Mouse (Mus musculus) embryonic facial prominence, embryonic 11.5 days (tissue): ENCODE measurements around the gene Elmo3. TPM values are rescaled to one million over a fixed set of nuclear protein-coding genes. Genes with fewer than 3 reads are reported as not detected.

Source experiments
- ATAC-seq: fragments of 200-750 bp; cut with Nextera tagmentation; replicated peaks from 2 replicates; pipeline ENCODE4 v1.8.0; 2017; ENCODE audit warnings: low read depth; ENCODE audit not compliant: insufficient number of reproducible peaks, low FRiP score, low TSS enrichment
- DNase-seq: peaks from one replicate; pipeline ENCODE4 v3.0.0-alpha.2; 2015; ENCODE audit warnings: low spot score
- H3K27ac ChIP-seq: fragments of 300-500 bp; sonication (generic); replicated peaks from 2 replicates; pipeline ENCODE4 v1.5.1; 2014; ENCODE audit warnings: mild to moderate bottlenecking, low read depth, low read length, control low read depth
- H3K27me3 ChIP-seq: fragments of 300-500 bp; sonication (generic); 2 replicates; pipeline ENCODE4 v1.6.1; 2014; ENCODE audit warnings: mild to moderate bottlenecking, low read length, moderate library complexity, mixed read lengths; ENCODE audit not compliant: control insufficient read depth, insufficient read depth
- H3K36me3 ChIP-seq: fragments of 300-500 bp; sonication (generic); replicated peaks from 2 replicates; pipeline ENCODE4 v1.6.1; 2014; ENCODE audit warnings: low read depth, mild to moderate bottlenecking, low read length, moderate library complexity, mixed read lengths; ENCODE audit not compliant: control insufficient read depth, insufficient read depth
- H3K4me1 ChIP-seq: fragments of 300-500 bp; sonication (generic); 2 replicates; pipeline ENCODE4 v1.6.1; 2014; ENCODE audit warnings: low read length, mixed read lengths; ENCODE audit not compliant: control insufficient read depth, insufficient read depth
- H3K4me2 ChIP-seq: fragments of 300-500 bp; sonication (generic); 2 replicates; pipeline ENCODE4 v1.6.1; 2014; ENCODE audit warnings: low read depth, mild to moderate bottlenecking, control low read depth, low read length, moderate library complexity
- H3K4me3 ChIP-seq: fragments of 300-500 bp; sonication (generic); 2 replicates; pipeline ENCODE4 v1.5.1; 2014; ENCODE audit warnings: low read depth, low read length, control low read depth
- H3K9ac ChIP-seq: fragments of 300-500 bp; sonication (generic); replicated peaks from 2 replicates; pipeline ENCODE4 v1.6.1; 2014; ENCODE audit warnings: mild to moderate bottlenecking, control low read depth, low read length
- H3K9me3 ChIP-seq: fragments of 300-500 bp; sonication (generic); replicated peaks from 2 replicates; pipeline ENCODE4 v1.6.1; 2016; ENCODE audit warnings: mild to moderate bottlenecking, low read length, inconsistent platforms, mixed read lengths; ENCODE audit not compliant: control insufficient read depth
- WGBS: fragments of 180-500 bp; shearing (Covaris S2); extraction: QIAGEN DNeasy Blood & Tissue Kit; methylation state at CpG from one replicate; pipeline ENCODE4 v1.1.7; 2014; 5-methylcytosine and 5-hydroxymethylcytosine counted together
- polyA plus RNA-seq: library from polyadenylated mRNA; unstranded; fragments of >200 nt; fragmentation: Nextera tagmentation; extraction: Ambion mirVana; gene quantifications from 2 replicates; pipeline ENCODE4 v1.2.1, GENCODE M21; 2014

Elmo3 gene
- polyA plus RNA-seq, 1 experiment from 2014 or later: 3.3 TPM

GRCm38 (mm10) chr8:105270101-105270915 lies 35.1 kb upstream of the Elmo3 start:
- no peak for DNase-seq
- H3K36me3 ChIP-seq: no peaks in the 10 kb centered on the region
- WGBS: 2% methylated on average over 39 of the region's 39 CpGs

GRCm38 (mm10) chr8:105270916-105271186 lies 34.5 kb upstream of the Elmo3 start:
- Histone ChIP-seq H3K9me3 (no peaks in the 10 kb centered on the region), H3K27ac (no peak overlapping the region), H3K27me3 (peaks cover 90% of the 10 kb centered on the region), H3K4me3 (no peak overlapping the region), H3K4me2 (no peak overlapping the region; the same call in 1 of the 2 replicates), H3K36me3 (no peaks in the 10 kb centered on the region), H3K9ac (no peak overlapping the region), H3K4me1 (peaks cover 6% of the 10 kb centered on the region)
- ATAC-seq (no peak), DNase-seq (no peak)
- WGBS: 2% methylated on average over 11 of the region's 11 CpGs

More at GRCm38 (mm10) chr8:105270101-105270915, 35.1 kb upstream of the Elmo3 start:
- peak overlapping the region; percentile 72 for H3K4me2 ChIP-seq
- peak overlapping the region; percentile 41 for H3K4me3 ChIP-seq
- H3K4me1 ChIP-seq: peaks cover 2% of the 10 kb centered on the region; the same call in 1 of the 2 replicates
- H3K27me3 ChIP-seq: peaks cover 89% of the 10 kb centered on the region
- H3K27ac ChIP-seq: no peak overlapping the region
- H3K9me3 ChIP-seq: no peaks in the 10 kb centered on the region
- ATAC-seq: no peak
- H3K9ac ChIP-seq: no peak overlapping the region; the same call in 1 of the 2 replicates

GRCm38 (mm10) chr8:105275387-105275786 lies 30.0 kb upstream of the Elmo3 start:
- H3K4me1 ChIP-seq: peaks cover 8% of the 10 kb centered on the region
- H3K4me2 ChIP-seq: no peak overlapping the region
- H3K4me3 ChIP-seq: peak overlapping the region; percentile 30; the same call in 1 of the 2 replicates
- ATAC-seq: no peak
- no peak for DNase-seq
- WGBS: 6% methylated on average over 10 of the region's 11 CpGs
- no peaks in the 10 kb centered on the region for H3K36me3 ChIP-seq
- H3K9me3 ChIP-seq: no peaks in the 10 kb centered on the region
- no peak overlapping the region for H3K27ac ChIP-seq
- H3K27me3 ChIP-seq: peaks cover 87% of the 10 kb centered on the region
- H3K9ac ChIP-seq: no peak overlapping the region

GRCm38 (mm10) chr8:105275840-105276239 lies 29.6 kb upstream of the Elmo3 start, which contains the start of gene Nol3:
Gene Nol3 (plus strand): TSS chr8:105276140.
- no peak within 1 kb of the TSS for H3K27ac ChIP-seq
- H3K4me1 ChIP-seq: peaks cover 8% of the 10 kb centered on the region
- H3K9me3 ChIP-seq: no peaks in the 10 kb centered on the region
- H3K4me3 ChIP-seq: peak within 1 kb of the TSS; percentile 30
- 0 out of 2 replicates have a peak within 1 kb of the TSS, but pooled peaks have one; percentile 30 for H3K9ac ChIP-seq
- WGBS: 3% methylated on average over 10 of the region's 10 CpGs
- no peaks in the 10 kb centered on the region for H3K36me3 ChIP-seq
- DNase-seq (no peak), ATAC-seq (no peak)
- peak within 1 kb of the TSS; percentile 71 for H3K4me2 ChIP-seq
- H3K27me3 ChIP-seq: peaks cover 82% of the 10 kb centered on the region

- Histone ChIP-seq H3K4me2 (peak overlapping the region; percentile 71), H3K9me3 (no peaks in the 10 kb centered on the region), H3K9ac (0 out of 2 replicates have a peak overlapping the region, but pooled peaks have one; percentile 30), H3K27me3 (peaks cover 76% of the 10 kb centered on the region), H3K27ac (no peak overlapping the region), H3K4me3 (peak overlapping the region; percentile 30), H3K4me1 (peaks cover 8% of the 10 kb centered on the region), H3K36me3 (no peaks in the 10 kb centered on the region; the same call in 1 of the 2 replicates)
- ATAC-seq (peak; percentile 45), DNase-seq (peak; percentile 66)
- 2% methylated on average over 30 of the region's 30 CpGs for WGBS
These were observed 28.9 kb upstream of the Elmo3 start for GRCm38 (mm10) chr8:105276292-105277120.

- ATAC-seq (peak; percentile 27), DNase-seq (no peak)
- H3K9me3 ChIP-seq: no peaks in the 10 kb centered on the region
- H3K27ac ChIP-seq: no peak overlapping the region
- no peak overlapping the region for H3K4me3 ChIP-seq
- no peak overlapping the region for H3K9ac ChIP-seq
- no peaks in the 10 kb centered on the region; the same call in 1 of the 2 replicates for H3K36me3 ChIP-seq
- no peak overlapping the region for H3K4me2 ChIP-seq
- peaks cover 8% of the 10 kb centered on the region for H3K4me1 ChIP-seq
- H3K27me3 ChIP-seq: peaks cover 57% of the 10 kb centered on the region
- WGBS: 2% methylated on average over 28 of the region's 28 CpGs
These were observed 26.5 kb upstream of the Elmo3 start for GRCm38 (mm10) chr8:105278911-105279334.

GRCm38 (mm10) chr8:105280567-105280966 lies 24.8 kb upstream of the Elmo3 start:
- ATAC-seq (no peak), DNase-seq (no peak)
- H3K36me3 ChIP-seq: no peaks in the 10 kb centered on the region; the same call in 1 of the 2 replicates
- H3K27me3 ChIP-seq: peaks cover 43% of the 10 kb centered on the region
- H3K27ac ChIP-seq: no peak overlapping the region
- WGBS: 67% methylated on average over 3 of the region's 3 CpGs
- no peak overlapping the region for H3K9ac ChIP-seq
- H3K4me1 ChIP-seq: peaks cover 7% of the 10 kb centered on the region
- no peaks in the 10 kb centered on the region for H3K9me3 ChIP-seq
- no peak overlapping the region for H3K4me2 ChIP-seq
- no peak overlapping the region for H3K4me3 ChIP-seq
